Mouse (Mus musculus): ENCODE results near the gene Baat. TPM values are rescaled to one million over a fixed set of nuclear protein-coding genes. Genes with fewer than 3 reads are reported as not detected.
"Not testable (repeated sequence)": the region's sequence is repeated elsewhere in the genome, so short reads cannot be mapped to it uniquely, and the experiment has no call there.

Gene Baat
- total RNA-seq, 1 experiment from 2014 or later = not detected

GRCm38 (mm10) chr4:49503563-49503962, 2.8 kb downstream of the Baat start:
- ATAC-seq (replicated peaks; ENCODE audit: insufficient number of reproducible peaks, low FRiP score, low TSS enrichment, poor library complexity, severe bottlenecking) = no peak

- not testable (repeated sequence) for ATAC-seq (replicated peaks; ENCODE audit: insufficient number of reproducible peaks, low FRiP score, low TSS enrichment, poor library complexity, severe bottlenecking)
Observed at GRCm38 (mm10) chr4:49485934-49486650, 20.3 kb downstream of the Baat start.

- ATAC-seq (replicated peaks; ENCODE audit: insufficient number of reproducible peaks, low FRiP score, low TSS enrichment, poor library complexity, severe bottlenecking) = no peak
Observed at GRCm38 (mm10) chr4:49485442-49485841, 20.9 kb downstream of the Baat start.

GRCm38 (mm10) chr4:49480896-49481295, 25.5 kb downstream of the Baat start:
- no peak for ATAC-seq (replicated peaks; ENCODE audit: insufficient number of reproducible peaks, low FRiP score, low TSS enrichment, poor library complexity, severe bottlenecking)

GRCm38 (mm10) chr4:49480104-49480760, 26.1 kb downstream of the Baat start:
- ATAC-seq (replicated peaks; ENCODE audit: insufficient number of reproducible peaks, low FRiP score, low TSS enrichment, poor library complexity, severe bottlenecking) = no peak

- not testable (repeated sequence) for ATAC-seq (replicated peaks; ENCODE audit: insufficient number of reproducible peaks, low FRiP score, low TSS enrichment, poor library complexity, severe bottlenecking)
Observed at GRCm38 (mm10) chr4:49479035-49479434, 27.3 kb downstream of the Baat start.

- no peak for ATAC-seq (replicated peaks; ENCODE audit: insufficient number of reproducible peaks, low FRiP score, low TSS enrichment, poor library complexity, severe bottlenecking)
Observed at GRCm38 (mm10) chr4:49478118-49478877, 28.1 kb downstream of the Baat start.

- no peak for ATAC-seq (replicated peaks; ENCODE audit: insufficient number of reproducible peaks, low FRiP score, low TSS enrichment, poor library complexity, severe bottlenecking)
Observed at GRCm38 (mm10) chr4:49474583-49474982, 31.8 kb downstream of the Baat start.

- no peak for ATAC-seq (replicated peaks; ENCODE audit: insufficient number of reproducible peaks, low FRiP score, low TSS enrichment, poor library complexity, severe bottlenecking)
Observed at GRCm38 (mm10) chr4:49473435-49474100, 32.8 kb downstream of the Baat start, which contains the start of gene Acnat1. TSS of gene Acnat1 (minus strand) at chr4:49473912.

GRCm38 (mm10) chr4:49469435-49470151, 36.8 kb downstream of the Baat start:
- no peak for ATAC-seq (replicated peaks; ENCODE audit: insufficient number of reproducible peaks, low FRiP score, low TSS enrichment, poor library complexity, severe bottlenecking)

- no peak for ATAC-seq (replicated peaks; ENCODE audit: insufficient number of reproducible peaks, low FRiP score, low TSS enrichment, poor library complexity, severe bottlenecking)
Observed at GRCm38 (mm10) chr4:49467360-49467759, 39.0 kb downstream of the Baat start.

GRCm38 (mm10) chr4:49456171-49456570, 50.2 kb downstream of the Baat start:
- ATAC-seq (replicated peaks; ENCODE audit: insufficient number of reproducible peaks, low FRiP score, low TSS enrichment, poor library complexity, severe bottlenecking) = no peak

GRCm38 (mm10) chr4:49451848-49452551, 54.4 kb downstream of the Baat start:
- no peak for ATAC-seq (replicated peaks; ENCODE audit: insufficient number of reproducible peaks, low FRiP score, low TSS enrichment, poor library complexity, severe bottlenecking)

- ATAC-seq (replicated peaks; ENCODE audit: insufficient number of reproducible peaks, low FRiP score, low TSS enrichment, poor library complexity, severe bottlenecking) = not testable (repeated sequence)
Observed at GRCm38 (mm10) chr4:49451133-49451847, 55.1 kb downstream of the Baat start.
